Mouse (Mus musculus) lung, postnatal 14 days (tissue): ENCODE results near the gene Gbf1.

Source experiments
- DNase-seq: peaks from one replicate; pipeline ENCODE4 v3.0.0; 2021

Gbf1 gene

DNA sequence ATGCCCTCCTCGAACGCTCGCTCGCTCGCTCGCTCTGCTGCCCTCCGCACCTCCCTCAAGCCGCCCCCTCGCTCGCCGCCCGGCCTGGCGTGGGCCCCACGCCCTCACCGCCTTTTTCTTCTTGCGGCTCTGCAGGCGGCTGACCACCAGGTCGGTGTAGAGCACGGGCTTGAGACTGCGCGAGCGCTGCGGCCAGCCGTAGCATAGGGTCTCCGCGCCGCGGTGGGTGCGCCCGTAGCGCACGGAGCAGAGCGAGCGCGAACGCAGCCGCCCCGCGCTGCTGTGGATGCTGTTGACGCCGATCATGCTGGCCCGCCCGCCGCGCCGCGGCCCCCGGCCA, 165.2 kb downstream of the Gbf1 start:
- DNase-seq: no peak

DNA sequence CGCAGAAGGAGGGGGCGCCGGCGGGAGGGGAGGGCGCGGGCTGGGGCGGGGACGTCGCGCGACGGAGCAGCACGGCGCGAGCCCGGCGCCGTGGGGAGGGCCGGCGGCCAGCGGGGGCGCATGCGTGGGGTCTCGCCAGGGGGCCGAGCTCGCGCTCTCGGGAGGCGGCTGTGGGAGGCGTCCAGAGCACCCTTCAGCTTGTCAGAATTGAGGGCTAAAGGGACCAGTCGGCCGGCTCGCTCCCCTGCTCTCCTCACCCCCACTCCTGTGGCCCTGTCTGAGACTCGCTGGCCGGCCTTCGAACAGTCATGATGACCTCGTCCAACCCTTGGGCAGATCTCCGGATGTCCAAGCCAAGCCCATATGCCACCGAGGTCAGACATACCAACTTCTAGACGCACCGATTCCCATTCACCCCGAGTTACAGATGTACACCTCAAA, 165.7 kb downstream of the Gbf1 start:
- DNase-seq: no peak

DNA sequence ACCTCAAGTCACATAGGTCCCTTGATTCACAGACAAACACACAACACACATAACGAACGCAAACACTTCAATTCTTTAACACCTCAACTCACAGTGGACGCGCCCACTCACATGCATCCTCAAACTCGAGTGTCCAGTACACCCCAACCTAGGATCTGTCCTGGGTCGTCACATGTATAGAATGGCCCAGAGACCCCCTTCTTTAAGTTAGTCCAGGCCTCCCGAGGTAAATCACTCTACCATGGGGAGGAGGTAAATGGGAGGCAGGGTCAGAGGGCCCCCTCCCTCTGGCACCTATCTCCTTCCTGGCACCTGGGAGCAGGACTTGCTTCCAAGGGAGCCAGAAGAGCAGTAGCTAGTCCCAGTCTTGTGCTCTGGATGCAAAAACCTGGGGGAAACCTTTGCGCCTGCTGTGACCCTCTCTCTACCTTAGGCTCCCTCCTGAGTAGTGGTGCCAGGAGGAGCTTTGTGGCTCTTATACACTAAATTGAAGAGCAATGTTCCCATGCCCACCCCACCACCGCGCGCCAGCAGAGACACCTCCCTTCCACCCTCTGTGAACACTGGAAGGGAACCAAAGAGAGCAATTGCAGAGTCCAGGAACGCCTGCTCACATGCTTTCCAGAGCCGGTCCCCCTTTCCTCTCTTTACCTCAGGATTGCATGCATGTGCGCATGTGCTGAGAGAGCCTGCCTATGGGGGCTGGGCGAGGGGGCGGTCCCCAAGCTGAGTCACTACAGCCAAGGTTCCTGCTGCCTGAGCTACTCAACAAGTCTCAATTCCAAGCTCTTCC, 166.5 kb downstream of the Gbf1 start:
- DNase-seq: peak; percentile 63

DNA sequence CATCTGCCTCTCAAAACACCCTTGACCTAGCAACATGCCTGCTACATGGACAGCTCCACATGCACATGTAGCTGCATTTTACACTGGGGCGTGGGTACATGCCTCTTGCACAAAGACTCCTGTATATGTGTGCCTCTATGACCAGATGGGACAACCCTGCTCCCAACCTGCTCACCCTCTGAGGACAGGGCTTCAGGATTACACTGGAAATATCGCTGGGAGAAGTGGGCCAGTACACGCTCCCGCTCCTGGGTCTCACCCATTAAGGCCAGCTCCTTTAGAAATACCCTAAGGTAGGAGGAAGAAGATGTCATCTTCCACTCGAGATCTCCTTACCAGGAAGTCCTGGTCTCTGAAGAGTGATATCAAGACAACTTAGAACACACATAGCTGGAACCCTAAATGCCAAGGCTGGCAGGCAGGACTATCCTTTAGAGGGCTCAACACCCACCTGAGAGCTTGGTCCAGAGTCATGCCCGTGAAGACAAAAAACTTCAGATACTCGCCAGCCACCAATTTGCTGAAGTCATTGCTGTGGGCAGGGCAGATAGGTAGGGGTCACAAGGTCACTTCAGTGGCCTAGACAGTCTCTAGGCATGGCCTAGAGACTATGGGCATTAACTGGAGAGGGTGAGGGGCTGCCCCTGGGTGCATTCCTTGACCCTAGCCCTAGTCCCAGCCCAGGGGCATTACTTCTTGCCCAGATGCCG, 167.9 kb downstream of the Gbf1 start:
- no peak for DNase-seq

DNA sequence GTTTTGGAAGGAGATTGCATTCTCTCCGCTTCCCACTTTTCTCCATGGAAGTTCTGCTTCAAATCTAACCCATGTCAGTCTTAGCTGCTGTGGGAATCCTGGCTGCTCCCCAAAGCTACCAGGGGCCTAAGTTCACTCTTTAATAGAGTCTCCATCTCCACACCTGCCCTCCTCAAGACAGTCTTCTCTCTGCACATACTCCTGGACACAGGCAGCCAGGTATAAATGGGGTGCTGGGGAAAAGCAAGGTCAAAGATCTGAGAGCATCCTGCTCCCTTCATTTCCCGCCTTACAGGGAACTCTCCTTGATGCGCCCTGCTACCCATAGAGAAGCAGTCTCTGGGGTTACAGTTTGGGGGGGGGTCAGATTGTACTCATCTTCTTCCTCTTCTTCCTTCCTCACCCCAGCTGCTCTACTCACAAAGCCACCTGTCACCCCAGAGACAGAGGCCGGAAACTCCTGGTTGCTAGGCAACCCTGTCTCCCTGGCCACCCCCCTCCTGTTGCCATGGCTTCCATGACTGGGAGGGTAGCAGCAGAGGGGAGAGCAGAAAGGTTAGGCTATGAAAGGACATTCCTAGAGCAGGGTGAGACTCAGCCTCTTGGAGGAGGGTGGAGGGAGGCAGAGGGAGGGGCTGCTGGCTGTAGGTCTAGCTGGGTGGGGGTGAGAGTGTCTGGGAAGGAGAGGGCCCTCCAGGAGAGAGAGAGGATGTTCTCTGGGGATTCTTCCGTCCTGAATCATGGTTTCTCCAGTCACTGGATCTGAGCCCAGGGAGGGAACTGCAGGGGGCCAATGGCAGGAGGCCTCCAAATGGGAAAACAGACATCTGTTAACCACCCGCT, 169.0 kb downstream of the Gbf1 start:
- DNase-seq: no peak

DNA sequence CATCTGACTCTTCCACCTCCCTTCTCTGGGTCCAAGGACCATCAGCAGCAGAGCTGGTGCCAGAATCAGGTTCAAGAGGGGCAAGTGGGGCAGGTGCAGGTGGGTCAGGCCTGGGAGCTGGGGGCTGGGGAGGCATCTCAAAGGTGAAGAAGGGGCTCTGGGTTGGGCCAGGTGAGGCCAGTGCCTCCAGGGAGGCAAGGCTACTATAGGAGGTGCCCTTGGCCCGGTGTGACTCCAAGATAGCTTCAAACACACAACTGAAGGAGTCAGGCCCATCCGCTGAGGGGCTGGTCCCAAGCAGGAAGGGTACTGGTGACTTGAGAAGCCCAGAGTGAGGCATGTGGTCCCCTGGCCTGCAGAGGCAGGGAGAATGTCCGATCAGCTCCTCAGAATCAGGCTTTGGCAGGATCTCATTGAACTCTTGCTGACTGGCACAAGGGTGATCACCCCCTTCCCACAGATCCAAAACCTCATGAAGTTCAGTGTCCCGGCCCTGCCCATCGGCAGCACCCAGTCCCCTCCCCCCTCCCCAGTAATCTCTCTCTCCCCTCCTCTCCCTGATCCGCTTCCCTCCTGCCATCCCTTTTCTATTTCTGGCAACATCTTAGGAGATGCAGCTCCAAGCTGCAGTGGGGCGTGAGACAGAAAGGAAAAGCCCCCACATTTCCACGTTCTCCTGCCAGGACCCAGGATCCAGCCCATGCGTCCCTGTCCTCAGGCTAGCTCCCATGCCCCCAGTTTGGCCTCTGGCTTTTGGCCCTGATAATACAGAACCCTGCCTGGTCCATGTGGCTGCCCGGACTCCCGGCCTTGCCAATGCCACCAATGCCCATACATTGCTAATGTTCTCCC, 170.1 kb downstream of the Gbf1 start:
- DNase-seq: no peak

DNA sequence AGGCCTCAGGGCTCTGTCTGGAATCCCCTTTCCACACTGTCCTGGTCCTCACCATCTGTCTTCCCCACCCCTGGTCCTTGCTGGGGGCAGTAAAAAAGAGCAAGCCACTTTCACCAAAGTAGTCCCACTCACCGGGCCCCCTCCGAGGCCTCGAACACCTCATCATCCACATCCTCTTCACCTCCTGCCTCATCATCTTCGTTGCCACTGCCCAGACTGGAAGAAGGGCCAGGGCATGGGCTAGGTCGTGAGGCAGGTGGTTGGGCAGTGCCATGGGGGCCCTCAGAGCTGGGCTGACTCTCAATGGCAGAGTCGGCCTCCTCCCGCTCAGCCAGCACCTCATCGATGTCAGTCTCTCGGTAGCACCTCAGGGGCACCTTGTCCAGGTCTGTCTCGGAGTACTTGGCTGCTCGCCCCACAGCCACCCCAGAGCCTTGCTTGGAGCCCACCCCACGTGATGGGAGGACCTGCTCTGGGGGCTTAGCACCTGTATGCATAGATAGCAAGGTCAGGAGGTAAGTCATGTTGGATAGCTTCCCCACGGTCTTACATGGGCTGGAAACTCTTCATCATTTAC, 170.8 kb downstream of the Gbf1 start:
- no peak for DNase-seq

DNA sequence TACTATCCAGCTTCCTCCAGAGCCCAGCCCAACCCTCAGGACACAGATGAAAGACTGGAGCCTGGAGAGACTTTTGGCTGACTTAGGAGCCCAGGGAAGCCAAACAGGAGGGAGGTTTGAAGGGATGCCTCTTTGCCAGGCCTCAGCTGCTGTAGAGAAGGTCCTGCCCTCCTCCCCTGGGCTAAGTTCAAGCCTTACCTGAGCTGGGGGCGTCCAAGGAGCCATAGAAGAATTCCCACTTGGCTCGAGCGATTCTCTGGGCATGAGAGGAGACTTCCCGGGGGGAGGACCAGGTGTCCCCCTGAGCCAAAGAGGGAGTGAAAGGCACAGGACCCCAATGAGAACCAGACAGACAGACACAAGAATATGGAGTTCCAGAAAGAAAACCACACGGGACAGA, 171.4 kb downstream of the Gbf1 start:
- DNase-seq: no peak

DNA sequence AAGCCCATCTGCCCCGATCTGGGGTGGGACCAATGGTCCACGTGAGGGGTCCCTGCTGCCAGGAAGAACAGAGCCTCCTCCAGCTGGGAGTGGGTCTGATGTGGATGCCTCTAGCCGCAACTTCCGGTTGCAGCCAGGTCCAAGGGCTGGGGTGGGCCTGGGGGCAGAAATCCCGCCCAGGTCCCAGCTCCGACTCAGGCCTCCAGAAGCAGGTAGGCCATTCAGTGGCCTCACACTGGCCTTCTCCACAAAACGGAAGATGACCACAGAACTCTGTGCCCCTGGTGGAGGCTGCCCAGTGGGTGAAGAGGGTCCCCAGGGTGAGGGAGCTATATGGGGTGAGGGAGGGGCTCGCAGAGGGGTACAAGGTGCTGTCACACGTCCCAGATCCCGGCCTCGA, 172.1 kb downstream of the Gbf1 start:
- no peak for DNase-seq

DNA sequence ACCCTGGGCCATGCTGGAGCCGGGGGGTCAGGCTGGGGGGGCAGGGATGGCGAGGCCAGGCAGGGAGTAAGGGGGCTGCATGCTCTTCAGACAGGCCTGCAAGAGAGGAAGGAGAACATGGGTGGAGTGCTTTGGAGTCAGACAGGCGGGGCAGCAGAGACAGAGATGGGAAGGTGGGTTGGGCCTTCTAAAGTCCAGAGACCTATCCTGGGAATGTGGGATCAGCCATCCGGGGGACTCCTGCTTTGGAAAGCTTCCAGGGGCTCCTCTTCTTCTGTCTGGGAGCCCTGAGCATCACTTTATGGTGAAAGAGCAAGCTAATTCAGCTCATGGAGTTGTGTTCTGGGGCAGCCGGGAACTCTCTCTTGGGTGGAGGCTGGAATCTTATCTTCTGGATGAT, 172.6 kb downstream of the Gbf1 start:
- DNase-seq: no peak

DNA sequence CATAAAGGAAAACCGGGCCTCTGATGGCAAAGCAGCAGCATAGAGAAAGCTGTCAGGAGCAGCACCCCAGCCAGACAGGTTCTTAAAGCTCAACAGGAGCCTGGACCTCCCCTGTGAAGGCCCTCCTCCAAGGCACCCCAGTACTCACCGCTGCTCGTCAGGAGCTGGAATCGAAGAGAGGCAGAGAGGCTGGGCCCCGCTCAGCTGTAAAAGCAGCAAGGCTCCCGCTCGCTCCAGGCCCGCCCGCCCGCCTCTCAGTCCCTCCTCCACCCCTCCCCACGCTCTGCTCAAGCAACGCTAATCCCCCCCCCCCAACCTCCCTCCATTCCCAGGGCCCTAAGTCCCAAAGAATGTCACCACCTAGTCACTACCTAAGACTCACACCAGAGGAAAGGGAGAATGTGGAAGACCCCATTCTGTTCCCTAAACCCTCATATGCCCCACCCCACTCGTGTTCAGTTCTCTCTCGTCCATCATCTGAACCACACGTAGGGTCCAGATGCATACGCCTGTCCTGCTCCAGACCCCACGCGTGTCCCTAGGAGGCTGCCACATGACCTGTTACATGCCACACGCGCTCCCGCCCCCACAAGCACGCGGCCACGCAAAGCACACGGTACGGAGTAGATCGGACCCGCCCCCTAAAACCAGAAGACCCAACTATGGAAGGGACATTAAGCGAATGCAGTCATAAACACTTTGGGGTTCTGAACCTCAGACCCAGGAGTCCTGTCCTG, 173.9 kb downstream of the Gbf1 start:
- DNase-seq: no peak

DNA sequence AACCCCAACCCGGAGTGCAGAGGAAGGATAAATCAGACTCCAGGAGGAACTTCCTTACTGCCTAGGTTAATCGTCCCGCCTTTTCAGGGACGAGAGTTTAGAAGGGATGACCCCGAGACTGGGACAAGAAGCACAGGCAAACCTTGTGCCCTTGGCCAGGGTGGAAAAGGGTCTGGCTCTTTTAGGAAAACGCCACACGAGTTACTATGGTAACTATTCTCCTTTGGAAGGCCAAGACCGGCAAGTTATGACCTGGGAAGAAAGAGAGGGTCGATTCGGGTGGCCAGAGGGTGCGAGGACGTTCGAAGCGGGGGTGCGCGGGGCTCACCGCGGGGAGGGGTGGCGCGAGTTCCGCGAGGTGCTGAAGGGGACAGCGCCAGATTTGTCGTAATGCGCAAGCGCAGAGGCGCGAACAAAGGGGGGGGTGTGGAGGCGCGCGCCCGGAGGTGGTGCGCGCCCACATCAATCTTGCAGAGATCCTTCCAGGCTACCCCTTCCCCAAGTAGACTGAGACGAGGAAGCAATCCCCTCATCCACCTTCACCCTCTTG, 174.5 kb downstream of the Gbf1 start, which contains the start of gene Psd:
TSS of gene Psd (minus strand) at position 401 of the 550 bp plus-strand sequence.
- peak; percentile 63 for DNase-seq

DNA sequence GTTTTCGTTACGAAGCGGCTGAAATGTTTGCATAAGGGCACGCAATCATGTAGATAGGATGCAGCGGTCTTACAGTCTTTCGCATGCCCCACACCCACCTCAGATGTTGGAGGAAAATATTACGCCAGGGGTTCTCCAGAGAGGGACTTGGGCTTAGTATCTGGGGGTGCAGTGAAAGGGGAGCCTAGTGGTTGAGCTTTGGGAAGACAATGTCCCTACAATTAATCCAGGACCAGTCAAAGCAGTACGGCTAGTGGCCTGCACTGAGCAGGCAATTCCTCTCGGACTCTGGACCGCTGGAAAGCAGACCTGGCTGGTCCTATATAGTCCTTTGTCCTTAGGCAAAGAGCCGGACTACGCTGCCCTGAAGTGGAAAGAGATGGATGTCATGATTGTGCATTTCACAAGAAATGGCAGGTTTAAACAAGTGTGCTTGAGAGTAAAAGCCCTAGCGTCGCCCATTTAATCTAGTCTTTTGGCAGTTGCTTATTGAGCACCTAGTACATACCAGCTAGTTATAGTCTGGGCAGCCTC, 175.3 kb downstream of the Gbf1 start:
- no peak for DNase-seq

DNA sequence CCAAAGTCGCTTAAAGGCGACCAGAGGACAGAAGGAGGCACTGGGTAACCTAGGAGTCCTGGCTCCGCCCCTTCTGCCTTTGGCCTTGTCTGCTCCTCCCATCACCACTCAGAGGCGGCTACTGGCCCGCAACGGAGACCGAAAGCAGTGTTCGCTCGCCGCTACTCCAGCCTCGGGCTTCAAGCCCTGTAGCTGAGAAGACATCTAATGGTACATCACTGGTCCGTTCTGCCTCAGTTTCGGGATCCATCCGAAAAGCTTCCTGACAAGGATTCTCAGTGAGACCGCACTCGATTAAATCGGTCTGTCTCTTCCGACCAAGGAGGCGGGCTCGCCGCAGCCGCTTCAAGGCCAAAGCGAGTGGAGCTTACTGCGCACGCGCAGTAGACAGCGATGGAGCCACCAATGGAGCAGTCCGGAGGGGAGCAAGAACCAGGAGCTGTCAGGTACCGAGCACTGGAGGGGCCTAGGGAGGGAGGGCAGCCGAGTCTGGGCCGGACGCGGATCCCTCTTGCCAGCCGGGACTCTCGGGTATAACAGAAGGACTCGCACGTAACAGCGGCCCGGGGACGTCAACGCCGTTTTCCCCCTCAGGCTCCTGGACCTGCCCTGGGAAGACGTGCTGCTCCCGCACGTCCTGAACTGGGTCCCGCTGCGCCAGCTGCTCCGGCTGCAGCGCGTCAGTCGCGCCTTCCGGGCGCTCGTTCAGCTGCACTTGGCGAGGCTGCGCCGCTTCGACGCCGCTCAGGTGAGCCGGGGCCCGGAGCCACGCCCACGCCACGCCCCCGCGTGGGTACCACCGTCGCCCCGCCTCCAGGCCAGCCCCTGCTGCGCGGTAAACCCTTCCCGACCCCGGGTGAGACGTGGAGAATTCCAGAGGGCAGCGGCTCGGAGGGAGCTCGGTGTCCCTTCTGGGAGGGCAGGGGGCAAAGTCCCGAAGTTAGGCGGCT, 176.0 kb downstream of the Gbf1 start, which contains the start of gene Fbxl15:
TSS of gene Fbxl15 (plus strand) at position 104 of the 950 bp plus-strand sequence.
- peak; percentile 97 for DNase-seq

DNA sequence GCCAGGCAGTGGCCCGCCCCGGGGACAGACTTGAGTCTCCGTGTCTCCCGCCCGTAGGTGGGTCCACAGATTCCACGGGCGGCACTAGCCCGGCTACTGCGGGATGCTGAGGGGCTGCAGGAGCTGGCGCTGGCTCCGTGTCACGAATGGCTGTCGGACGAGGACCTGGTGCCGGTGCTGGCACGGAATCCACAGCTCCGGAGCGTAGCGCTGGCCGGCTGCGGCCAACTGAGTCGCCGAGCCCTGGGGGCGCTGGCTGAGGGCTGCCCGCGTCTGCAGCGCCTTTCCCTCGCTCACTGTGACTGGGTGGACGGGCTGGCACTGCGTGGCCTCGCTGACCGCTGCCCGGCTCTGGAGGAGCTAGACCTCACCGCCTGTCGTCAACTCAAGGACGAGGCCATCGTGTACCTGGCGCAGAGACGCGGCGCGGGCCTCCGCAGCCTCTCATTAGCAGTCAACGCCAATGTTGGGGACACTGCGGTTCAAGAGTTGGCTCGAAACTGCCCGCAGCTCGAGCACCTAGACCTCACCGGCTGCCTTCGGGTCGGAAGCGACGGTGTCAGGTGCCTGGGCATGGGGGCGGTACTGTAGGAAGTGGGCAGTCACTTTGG, 176.8 kb downstream of the Gbf1 start:
- DNase-seq: no peak

DNA sequence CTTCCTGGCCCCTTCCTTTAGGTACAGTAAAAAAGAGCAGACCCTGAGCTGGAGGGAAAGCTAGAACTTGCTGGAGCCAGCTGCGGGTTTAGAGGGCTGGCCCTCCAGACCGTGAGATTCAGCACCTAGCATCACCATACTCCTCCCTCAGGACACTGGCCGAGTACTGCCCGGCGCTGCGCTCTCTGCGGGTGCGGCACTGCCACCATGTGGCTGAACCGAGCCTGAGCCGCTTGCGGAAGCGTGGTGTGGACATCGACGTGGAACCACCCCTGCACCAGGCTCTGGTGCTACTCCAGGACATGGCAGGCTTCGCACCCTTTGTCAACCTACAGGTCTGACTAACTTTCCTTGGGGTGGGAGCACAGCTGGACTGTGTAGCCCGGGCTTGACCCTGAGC, 177.6 kb downstream of the Gbf1 start:
- DNase-seq: peak; percentile 93

DNA sequence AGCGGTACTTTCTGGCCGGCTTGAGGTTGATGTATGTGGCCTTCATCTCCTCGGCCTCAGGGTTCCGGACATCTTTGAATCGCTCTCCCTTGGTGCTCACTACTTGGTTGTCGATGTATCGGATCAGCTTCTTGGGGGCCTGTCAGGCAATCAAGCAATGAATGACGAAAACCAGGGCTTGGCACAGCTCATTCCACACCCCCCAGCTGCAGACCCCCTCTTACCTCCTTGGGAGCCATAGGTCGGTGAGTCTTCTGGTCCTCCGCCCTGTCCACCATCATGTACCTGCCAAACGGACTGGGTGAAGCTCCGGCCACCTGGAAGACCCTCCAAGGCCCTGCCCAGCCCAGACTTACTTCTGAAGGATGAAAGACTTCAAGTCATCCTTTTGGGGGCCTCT, 178.4 kb downstream of the Gbf1 start:
- no peak for DNase-seq

DNA sequence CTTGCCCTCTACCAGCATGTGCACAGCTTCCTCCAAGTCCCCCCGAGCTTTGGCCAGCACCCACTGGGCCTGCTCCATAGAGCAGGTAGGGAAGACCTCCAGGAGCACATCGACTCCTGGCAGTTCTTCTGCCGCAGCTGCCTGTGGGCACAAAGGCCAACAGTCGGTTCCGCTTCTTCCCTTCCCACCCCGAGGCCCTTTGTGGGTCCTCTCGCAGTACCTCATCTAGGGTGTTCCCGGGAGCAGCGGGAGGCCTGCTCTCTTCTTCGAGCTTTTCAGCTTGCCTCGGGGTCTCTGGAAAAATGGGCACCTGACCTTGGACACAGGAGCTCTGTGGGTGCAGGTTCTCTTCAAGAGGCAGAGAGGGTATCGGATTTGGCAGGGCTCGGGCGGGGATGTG, 179.0 kb downstream of the Gbf1 start:
- DNase-seq: no peak

DNA sequence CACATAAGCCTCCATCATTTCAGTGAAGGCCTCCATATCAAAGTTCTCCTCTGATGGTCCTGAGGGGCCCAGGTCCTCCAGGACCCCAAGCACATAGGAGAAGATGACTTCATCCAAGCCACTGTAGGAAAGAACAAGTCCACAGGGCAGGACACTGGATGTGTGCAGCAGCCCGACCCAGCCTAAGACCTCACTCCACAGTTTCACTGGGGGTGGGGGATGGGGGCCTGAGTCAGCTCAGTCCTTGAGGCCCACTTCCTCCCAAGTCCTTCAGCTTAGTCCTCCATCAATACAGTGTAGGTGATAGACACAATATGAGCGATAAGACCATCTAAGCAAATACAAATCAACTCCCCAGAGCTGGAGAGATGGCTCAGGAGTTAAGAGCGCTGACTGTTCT, 179.6 kb downstream of the Gbf1 start:
- no peak for DNase-seq
